Mouse (Mus musculus): Measurements from ENCODE around the gene Ncoa7. TPM values are rescaled to one million over a fixed set of nuclear protein-coding genes. Genes with fewer than 3 reads are reported as not detected.

Ncoa7 gene
- polyA plus RNA-seq (2021; fragmentation: Nextera tagmentation): 21.1 and 22.0 TPM in 2 replicates
- long read RNA-seq, experiment 1, partial matches to known transcripts: 25 of 36 reads
- long read RNA-seq, experiment 1, other reads (novel, unspliced or antisense): 11 of 36 reads
- long read RNA-seq, experiment 2, partial matches to known transcripts: 20 of 86 reads
- long read RNA-seq, experiment 2, other reads (novel, unspliced or antisense): 63 of 86 reads

DNA sequence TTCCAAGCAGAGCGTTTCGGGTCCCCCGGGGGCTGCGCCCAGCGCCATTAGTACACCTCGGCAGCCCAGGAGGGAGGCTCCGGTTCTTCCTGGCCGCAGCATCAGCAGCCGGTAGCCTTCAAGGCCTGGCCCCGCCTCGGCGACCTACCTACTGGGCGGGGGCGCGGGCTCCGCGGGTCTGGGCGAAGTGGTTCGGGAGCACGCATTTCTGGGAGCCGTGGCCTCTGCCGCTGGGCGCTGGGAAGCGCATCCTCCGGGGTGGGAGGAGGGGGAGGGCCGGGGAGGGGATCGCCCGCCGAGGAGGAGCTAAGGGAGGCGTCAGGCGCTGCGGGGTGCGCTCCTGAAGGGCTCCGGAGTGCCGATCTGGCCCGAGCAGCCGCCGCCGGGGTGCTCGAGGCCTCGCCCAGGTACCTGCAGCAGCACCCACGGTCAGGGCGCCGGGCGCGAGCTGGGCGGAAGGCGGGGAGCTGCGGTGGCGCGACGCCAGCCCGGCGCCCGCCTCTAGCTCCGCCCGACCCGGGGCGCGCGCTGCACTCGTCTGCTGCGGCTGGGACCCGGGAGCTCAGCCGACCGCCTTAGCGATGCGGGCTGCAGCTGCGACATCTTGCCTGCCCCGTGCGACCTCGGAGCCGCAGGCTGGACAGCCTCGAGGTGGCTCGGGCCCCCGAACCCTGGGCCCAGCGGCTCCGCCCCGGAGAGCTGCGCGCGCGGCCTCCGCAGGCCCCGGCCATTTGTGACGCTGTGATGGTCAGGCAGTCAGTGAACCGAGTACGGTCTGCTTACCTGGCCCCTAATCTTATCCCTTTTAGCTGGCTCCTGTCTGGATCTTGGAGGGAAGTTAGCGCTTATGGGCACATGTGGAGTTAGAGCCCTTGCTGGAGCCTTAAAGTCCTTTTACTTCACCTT is at the start of gene Ncoa7:
Ncoa7 (minus strand) TSS at position 646 of the 906 bp plus-strand sequence.

GRCm38 (mm10) chr10:30842643-30843437 is 39.7 kb upstream of the Ncoa7 start, which contains the start of gene Hey2:
TSS of gene Hey2 (minus strand) at chr10:30842801.

DNA sequence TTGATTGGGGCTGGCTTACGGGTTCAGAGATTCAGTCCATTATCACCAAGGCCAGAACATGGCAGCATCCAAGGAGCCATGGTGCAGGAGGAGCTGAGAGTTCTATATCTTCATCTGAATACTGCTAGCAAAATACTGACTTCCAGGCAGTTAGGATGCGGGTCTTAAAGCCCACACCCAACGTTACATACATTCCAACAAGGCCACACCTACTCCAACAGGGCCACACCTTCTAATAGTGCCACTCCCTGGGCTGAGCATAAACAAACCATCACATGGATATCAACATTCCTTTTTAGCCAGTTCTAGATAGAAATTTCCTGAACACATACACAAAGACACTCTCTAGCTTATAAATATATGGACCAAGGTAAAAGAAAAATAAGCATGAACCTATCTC is 173.6 kb downstream of the Ncoa7 start, which contains the start of gene Hint3:
Hint3 (minus strand) TSS at position 120 of the 400 bp plus-strand sequence.

DNA sequence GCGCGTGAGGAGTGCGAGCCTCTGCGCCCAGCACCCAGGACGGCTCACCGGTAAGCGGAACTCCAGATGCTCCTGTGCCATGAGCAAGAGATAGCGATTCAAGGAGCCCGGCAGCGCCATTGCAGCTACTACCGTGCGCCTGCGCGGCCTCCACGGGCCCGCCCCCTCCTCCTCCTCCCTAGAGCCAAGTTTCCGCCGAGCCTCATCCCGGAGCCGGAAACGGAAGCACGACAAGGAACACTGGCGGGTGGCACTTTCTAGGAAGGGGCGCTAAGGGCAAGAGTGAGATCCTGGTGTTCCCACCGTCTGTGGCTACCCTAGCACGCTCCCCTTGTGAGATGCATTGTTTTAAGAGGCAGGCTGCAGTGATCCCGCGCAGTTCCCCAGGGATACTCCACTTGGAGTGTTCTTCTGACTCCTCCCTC is 202.6 kb downstream of the Ncoa7 start, which contains the start of gene Trmt11:
Trmt11 (minus strand) TSS at position 208 of the 425 bp plus-strand sequence.

Other genes starting within 250 kb of the Ncoa7 start
- 6.6 and 7.7 TPM in 2 replicates for gene Trmt11, start 202.6 kb downstream of the Ncoa7 start, polyA plus RNA-seq (2021; fragmentation: Nextera tagmentation)
- 30.2 and 30.8 TPM in 2 replicates for gene Hint3, start 173.7 kb downstream of the Ncoa7 start, polyA plus RNA-seq (2021; fragmentation: Nextera tagmentation)
- 1.3 and 1.4 TPM in 2 replicates for gene Hey2, start 39.5 kb upstream of the Ncoa7 start, polyA plus RNA-seq (2021; fragmentation: Nextera tagmentation)

Data from layer of hippocampus, adult 6 months (tissue).